Mouse (Mus musculus): ENCODE results near the gene Unk. TPM values are rescaled to one million over a fixed set of nuclear protein-coding genes. Genes with fewer than 3 reads are reported as not detected.

Unk gene
- total RNA-seq (2021), result 10 to 100 TPM; 22.7 to 24.6 TPM
- long read RNA-seq, experiment 1, transcript Unk-202 (16 exons, 3,696 nt), result major isoform, 10 of 27 reads
- long read RNA-seq, experiment 1, partial matches to known transcripts, result 11 of 27 reads
- long read RNA-seq, experiment 1, other reads (novel, unspliced or antisense), result 5 of 27 reads
- long read RNA-seq, experiment 2, transcript Unk-201 (16 exons, 3,735 nt), result major isoform, 5 of 33 reads
- long read RNA-seq, experiment 2, partial matches to known transcripts, result 10 of 33 reads
- long read RNA-seq, experiment 2, other reads (novel, unspliced or antisense), result 14 of 33 reads

DNA sequence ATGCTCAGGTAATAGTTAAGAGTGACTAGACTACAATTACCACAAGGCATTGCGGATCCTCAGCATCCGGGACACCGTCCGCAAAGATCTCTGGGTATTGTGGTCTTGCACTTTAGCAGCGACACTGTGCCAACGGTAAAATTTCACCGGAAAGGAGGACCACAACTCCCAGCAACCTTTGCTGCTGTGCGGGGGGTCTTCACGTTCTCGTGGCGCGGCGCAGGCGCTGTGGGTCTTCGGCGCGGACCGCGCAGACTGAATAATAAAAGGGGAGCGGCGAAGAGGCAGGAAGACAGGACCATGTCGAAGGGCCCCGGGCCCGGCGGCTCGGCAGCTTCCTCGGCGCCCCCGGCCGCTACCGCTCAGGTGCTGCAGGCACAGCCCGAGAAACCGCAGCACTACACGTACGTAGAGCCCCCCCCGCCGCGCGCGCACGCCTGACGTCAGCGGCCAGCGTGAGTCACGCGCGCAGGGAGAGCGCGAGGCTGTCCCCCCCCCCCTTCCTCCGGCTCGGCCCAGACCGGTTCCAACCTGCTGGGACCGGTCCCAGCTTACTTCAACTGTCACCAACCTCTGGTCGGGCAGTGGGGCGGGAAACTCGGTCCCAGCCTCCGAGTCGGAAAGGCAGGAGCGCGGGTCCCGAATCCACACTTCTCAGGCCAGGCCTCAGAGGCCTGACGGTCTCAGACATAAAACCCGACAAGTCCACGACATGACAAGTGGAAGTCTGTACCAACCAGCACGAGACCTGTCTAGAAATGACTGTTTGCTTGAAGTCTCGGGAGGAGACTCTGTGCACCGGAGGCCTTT, at the start of gene Unk:
TSS of gene Unk (plus strand) at position 235 of the 810 bp plus-strand sequence.
- Histone ChIP-seq H3K4me3 (peak within 1 kb of the TSS; percentile 72), H3K27ac (peak within 1 kb of the TSS; percentile 100)
- intact Hi-C loops (cut with DNase I), result loop anchor here (2.0 kb wide), 2 partner anchors 29 to 57 kb away; partner anchors contain the start of gene Wbp2
- no peak for TF ChIP-seq CTCF (IDR thresholded peaks at IDR 0.05)
- peak; percentile 96 for DNase-seq (ENCODE audit: extremely low spot score in 1 of 2, low spot score in 2 of 2)

DNA sequence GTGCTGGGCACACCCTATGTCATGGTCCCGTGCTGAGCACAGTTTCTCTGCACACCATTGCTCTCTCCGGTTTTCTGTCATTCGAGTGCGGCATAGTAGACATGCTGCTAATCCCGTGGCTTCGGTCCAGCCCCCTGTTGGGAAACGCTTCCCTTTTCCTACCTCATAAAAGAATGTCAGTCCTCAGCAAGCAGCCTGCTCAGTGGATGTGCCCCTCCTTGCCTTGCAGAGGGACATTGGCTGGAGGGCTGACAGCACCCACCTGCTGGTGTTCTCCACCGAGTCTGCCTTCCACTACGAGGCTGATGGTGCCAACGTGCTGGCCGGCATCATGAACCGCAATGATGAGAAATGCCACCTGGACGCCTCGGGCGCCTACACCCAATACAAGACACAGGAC, 47.6 kb upstream of the Unk start:
- no peak overlapping the region for H3K4me3 ChIP-seq
- H3K27ac ChIP-seq, result no peak overlapping the region
- no peak for DNase-seq (ENCODE audit: extremely low spot score in 1 of 2, low spot score in 2 of 2)
- intact Hi-C loops (cut with DNase I), result no loop called here
- no peak for TF ChIP-seq CTCF (IDR thresholded peaks at IDR 0.05)

DNA sequence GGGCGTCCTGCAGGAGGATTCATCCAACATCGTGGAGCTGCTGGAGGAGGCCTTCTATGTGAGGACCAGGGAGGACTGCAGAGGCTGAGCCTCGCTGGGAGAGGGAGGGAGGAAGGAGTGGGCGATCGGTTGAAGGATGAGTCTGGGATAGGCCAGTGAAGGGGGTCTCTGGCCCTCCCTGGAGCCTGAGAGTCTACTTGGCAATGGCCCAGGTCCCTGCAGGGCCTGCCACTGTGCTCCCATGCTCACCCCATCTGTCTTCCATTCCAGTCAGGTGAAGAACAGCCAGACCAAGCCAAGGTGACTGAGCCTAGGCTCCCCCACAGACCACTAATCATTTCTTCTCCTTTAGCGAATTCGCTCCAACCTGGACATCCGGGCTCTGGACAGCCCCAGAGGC, 46.8 kb upstream of the Unk start:
- intact Hi-C loops (cut with DNase I), result no loop called here
- no peak for TF ChIP-seq CTCF (IDR thresholded peaks at IDR 0.05)
- Histone ChIP-seq H3K27ac (no peak overlapping the region), H3K4me3 (no peak overlapping the region)
- DNase-seq (ENCODE audit: extremely low spot score in 1 of 2, low spot score in 2 of 2), result no peak

DNA sequence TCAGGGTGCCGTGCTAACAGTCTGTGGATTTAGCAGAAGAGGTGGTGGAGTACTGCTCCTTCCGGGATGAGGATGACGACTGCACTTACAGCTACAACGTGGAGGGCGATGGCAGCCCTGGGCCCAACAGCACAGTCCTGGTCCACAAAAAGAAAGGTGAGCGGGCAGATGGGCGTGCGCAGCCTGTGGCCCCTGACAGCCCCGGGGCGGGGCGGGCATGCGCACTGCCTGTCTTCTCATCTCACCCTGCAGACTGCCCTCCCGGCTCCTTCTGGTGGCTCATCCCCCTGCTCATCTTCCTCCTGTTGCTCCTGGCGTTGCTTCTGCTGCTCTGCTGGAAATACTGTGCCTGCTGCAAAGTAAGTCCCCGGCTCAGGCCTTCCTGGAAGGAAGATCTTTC, 40.4 kb upstream of the Unk start:
- no peak for TF ChIP-seq CTCF (IDR thresholded peaks at IDR 0.05)
- no peak for DNase-seq (ENCODE audit: extremely low spot score in 1 of 2, low spot score in 2 of 2)
- intact Hi-C loops (cut with DNase I), result no loop called here
- no peak overlapping the region for H3K4me3 ChIP-seq
- H3K27ac ChIP-seq, result no peak overlapping the region

DNA sequence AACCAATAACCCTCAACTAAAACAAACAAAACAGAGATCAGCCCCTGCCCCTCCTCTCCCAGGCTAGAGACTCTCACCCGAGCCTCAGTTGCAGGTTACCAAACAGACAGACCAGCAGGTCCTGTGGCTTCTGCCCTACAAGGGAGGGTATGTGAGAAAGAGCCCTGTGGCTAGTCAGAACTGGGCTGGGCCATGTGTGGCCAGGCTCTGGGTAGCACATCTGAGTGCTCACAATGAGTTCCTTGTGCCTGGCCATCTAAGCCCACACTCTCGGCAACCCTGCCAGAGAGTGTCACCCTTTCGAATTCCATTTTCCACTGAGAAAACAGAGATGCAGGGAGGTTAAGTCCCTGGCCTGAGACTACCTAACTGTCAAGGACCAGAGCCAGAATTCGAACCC, 38.0 kb upstream of the Unk start:
- Histone ChIP-seq H3K27ac (peak overlapping the region; percentile 5; the same call in 1 of the 2 replicates), H3K4me3 (no peak overlapping the region)
- intact Hi-C loops (cut with DNase I), result no loop called here
- no peak for DNase-seq (ENCODE audit: extremely low spot score in 1 of 2, low spot score in 2 of 2)
- TF ChIP-seq CTCF (IDR thresholded peaks at IDR 0.05), result no peak

DNA sequence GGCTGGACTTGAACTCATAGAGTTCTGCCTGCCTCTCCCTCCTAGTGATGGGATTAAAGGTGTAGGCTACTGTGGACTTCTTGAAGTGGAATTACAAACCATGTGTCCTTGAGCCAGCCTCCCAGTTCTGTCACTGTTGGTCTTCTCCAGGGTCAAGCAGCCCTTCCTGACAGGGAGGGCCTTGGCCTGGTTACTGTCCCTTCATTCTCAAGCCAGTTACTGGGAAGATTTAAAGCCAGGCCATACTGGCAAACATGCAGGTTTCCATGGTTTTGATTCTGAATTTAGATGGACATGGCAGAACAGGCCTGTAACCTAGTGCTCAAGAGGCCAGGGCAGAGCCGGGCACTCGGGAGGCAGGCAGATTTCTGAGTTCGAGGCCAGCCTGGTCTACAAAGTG, 34.9 kb upstream of the Unk start:
- TF ChIP-seq CTCF (IDR thresholded peaks at IDR 0.05), result no peak
- no peak overlapping the region for H3K4me3 ChIP-seq
- no peak for DNase-seq (ENCODE audit: extremely low spot score in 1 of 2, low spot score in 2 of 2)
- no peak overlapping the region for H3K27ac ChIP-seq
- intact Hi-C loops (cut with DNase I), result no loop called here

DNA sequence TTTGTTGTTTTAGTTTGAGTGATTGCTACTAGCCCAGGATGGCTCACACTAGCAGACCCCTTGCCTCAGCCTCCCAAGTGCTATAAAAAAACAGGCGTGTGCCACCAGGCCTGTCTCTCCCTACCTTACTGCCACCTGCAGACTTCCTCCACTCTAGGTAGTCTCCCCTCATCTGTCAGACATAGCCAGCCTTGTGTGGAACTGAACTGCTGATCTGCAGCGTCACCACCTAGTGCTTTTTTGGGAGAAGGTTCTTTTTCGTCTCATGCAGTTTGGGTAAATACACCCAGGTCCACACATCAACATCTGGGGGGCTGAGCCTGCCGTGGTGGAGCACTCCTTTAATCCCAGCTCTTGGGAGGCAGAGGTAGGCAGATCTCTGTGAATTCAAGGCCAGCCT, 33.1 kb upstream of the Unk start:
- intact Hi-C loops (cut with DNase I), result no loop called here
- no peak for DNase-seq (ENCODE audit: extremely low spot score in 1 of 2, low spot score in 2 of 2)
- H3K4me3 ChIP-seq, result no peak overlapping the region
- no peak for TF ChIP-seq CTCF (IDR thresholded peaks at IDR 0.05)
- no peak overlapping the region for H3K27ac ChIP-seq

DNA sequence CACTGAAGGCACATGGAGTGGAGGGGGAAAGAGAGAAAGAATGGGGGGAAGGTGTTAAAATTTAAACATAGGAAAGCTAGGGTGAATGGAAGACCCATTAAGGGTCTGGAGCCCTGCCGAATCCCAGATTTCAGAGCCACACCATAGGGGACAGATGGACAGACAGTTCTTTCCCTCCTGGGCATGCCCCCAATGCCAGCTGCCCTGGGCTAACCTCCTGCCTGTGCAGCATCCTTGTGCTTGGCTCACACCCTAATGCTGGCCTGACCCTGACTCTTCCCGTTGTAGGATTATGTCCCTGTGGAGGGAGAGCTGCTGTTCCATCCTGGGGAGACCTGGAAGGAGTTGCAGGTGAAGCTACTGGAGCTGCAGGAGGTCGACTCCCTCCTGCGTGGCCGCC, 32.5 kb upstream of the Unk start:
- Histone ChIP-seq H3K27ac (no peak overlapping the region), H3K4me3 (no peak overlapping the region)
- TF ChIP-seq CTCF (IDR thresholded peaks at IDR 0.05), result no peak
- DNase-seq (ENCODE audit: extremely low spot score in 1 of 2, low spot score in 2 of 2), result no peak
- intact Hi-C loops (cut with DNase I), result no loop called here

DNA sequence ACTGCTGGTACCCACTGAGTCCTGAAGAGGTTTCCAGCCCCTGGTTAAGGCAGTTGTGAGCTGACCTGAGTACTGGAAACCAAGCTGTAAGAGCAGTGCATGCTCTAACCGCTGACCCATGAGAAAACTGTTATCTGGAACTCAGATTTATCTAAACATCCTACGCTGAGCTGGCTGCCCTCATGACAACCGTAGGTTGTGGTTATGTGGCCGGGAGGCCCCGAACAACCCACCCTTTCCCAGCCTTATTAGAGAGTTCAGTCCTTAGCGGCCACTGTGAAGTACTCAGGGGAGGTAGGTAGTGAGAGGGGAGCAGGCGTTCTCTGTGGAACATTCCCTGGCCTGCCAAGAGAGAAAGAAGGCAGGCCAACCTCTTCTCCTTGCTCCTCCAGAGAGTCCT, 31.1 kb upstream of the Unk start:
- Histone ChIP-seq H3K27ac (no peak overlapping the region), H3K4me3 (no peak overlapping the region)
- intact Hi-C loops (cut with DNase I), result loop anchor here (1.0 kb wide), 1 partner anchor 60 kb away; no protein-coding TSS in a partner anchor
- no peak for DNase-seq (ENCODE audit: extremely low spot score in 1 of 2, low spot score in 2 of 2)
- TF ChIP-seq CTCF (IDR thresholded peaks at IDR 0.05), result no peak

DNA sequence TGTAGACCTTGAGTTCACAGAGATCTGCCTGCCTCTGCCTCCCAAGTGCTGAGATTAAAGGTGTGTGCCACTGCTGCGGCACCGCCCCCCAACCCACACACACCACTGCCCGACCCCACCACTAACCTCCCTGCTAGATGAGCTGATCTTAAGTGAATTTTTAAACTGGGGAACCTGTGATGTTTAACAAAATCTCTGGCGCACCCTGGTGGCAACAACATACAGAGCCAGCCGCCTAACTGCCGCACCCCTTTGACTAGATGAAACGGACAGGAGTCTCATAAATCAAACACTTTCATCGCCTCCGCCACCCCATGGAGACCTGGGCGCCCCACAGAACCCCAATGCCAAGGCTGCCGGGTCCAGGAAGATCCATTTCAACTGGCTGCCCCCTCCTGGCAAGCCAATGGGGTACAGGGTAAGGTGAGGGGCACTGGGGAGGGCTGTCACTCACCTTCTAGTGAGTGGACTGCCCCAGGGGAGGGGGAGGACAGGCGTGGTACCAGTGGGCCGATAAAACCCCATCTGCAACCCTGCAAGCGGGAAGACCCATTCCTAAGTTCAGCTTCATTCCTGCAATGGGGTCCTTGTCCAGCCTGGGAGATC, 30.5 kb upstream of the Unk start:
- peak; percentile 70 for TF ChIP-seq CTCF (IDR thresholded peaks at IDR 0.05)
- peak; percentile 61 to 78 for DNase-seq (ENCODE audit: extremely low spot score in 1 of 2, low spot score in 2 of 2)
- H3K4me3 ChIP-seq, result no peak overlapping the region
- intact Hi-C loops (cut with DNase I), result loop anchor here (1.0 to 10.0 kb wide), 2 partner anchors 60 to 275 kb away; no protein-coding TSS in a partner anchor
- no peak overlapping the region for H3K27ac ChIP-seq

DNA sequence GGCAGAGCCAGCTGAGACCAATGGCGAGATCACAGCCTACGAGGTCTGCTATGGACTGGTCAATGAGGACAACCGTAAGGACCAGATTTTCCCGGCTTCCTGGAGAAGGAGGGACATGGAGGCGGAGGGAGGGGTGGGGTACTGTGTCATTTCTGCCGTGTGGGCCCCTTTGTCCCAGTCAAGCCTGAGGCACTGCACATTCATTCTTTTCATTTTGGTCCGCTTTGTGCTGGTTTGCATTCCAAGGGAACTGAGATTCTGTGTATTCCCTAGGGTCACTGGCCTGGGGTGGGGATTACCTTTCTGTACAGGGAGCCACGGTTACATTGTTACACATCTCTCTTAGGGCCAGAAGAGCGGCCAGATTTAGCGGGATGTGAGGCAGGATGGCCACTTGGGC, 29.5 kb upstream of the Unk start:
- Histone ChIP-seq H3K4me3 (no peak overlapping the region), H3K27ac (no peak overlapping the region)
- TF ChIP-seq CTCF (IDR thresholded peaks at IDR 0.05), result no peak
- DNase-seq (ENCODE audit: extremely low spot score in 1 of 2, low spot score in 2 of 2), result no peak
- intact Hi-C loops (cut with DNase I), result loop anchor here (10.0 kb wide), 1 partner anchor 276 kb away; no protein-coding TSS in a partner anchor

DNA sequence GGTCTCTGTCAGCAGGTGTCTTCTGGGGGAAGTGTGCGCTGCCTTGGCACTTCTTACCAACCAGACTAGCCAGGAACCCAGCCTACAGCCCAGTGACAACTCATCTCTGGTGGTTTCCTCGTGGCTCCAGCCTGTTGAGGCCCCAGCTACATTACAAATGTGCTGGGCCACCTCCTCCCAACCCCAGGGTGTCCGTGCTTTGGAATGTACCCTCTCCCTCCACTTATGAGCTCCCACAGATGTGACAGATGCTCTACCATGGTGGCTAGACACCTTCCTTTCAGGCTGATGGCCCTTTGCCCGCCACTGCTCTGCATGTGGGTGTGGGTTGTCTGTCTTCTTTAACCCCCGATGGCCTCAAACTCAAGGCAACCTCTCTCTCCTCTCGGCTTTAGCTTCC, 28.4 kb upstream of the Unk start:
- no peak for DNase-seq (ENCODE audit: extremely low spot score in 1 of 2, low spot score in 2 of 2)
- Histone ChIP-seq H3K27ac (no peak overlapping the region), H3K4me3 (no peak overlapping the region)
- TF ChIP-seq CTCF (IDR thresholded peaks at IDR 0.05), result no peak
- intact Hi-C loops (cut with DNase I), result loop anchor here (10.0 kb wide), 1 partner anchor 277 kb away; no protein-coding TSS in a partner anchor
